Mouse (Mus musculus) heart, adult 9 months (tissue): ENCODE measurements at regions not wholly inside any gene's neighbourhood (a gene's known extent, or its start where the extent isn't known, plus 50 kb on each side); places are given as distances from the start of the nearest gene placed in this dataset.

Source experiments
- DNase-seq, 2 experiments: peaks; one replicate each; pipeline ENCODE4 v3.0.0; 2022; ENCODE audit warnings: low spot score in 2 of 2

GRCm38 (mm10) chr1:104226493-104226892 lies 541.8 kb upstream of the Cdh20 start:
- no peak for DNase-seq

- no peak for DNase-seq
Observed at GRCm38 (mm10) chr1:104226901-104227300, 541.4 kb upstream of the Cdh20 start.

- no peak for DNase-seq
Observed at GRCm38 (mm10) chr1:104241605-104242004, 526.7 kb upstream of the Cdh20 start.

- DNase-seq: no peak
Observed at GRCm38 (mm10) chr1:104265775-104266174, 502.6 kb upstream of the Cdh20 start.

- DNase-seq: no peak
Observed at GRCm38 (mm10) chr1:104307941-104308340, 460.4 kb upstream of the Cdh20 start.

- DNase-seq: no peak
Observed at GRCm38 (mm10) chr1:104311617-104312016, 456.7 kb upstream of the Cdh20 start.

- no peak for DNase-seq
Observed at GRCm38 (mm10) chr1:104315058-104315457, 453.3 kb upstream of the Cdh20 start.

GRCm38 (mm10) chr1:104318020-104318419 lies 450.3 kb upstream of the Cdh20 start:
- DNase-seq: no peak

- peak in 1 of 2 experiments; percentile 7 for DNase-seq
Observed at GRCm38 (mm10) chr1:104332666-104333370, 435.5 kb upstream of the Cdh20 start.

- DNase-seq: peak in 1 of 2 experiments; percentile 7
Observed at GRCm38 (mm10) chr1:104333577-104333976, 434.8 kb upstream of the Cdh20 start.
